Mouse (Mus musculus) MEL (cell line): ENCODE results near the gene Edar. TPM values are rescaled to one million over a fixed set of nuclear protein-coding genes. Genes with fewer than 3 reads are reported as not detected.

Source experiments
- DNase-seq: peaks from one replicate; pipeline ENCODE4 v3.0.0; 2011; ENCODE audit warnings: low read depth, low spot score
- H3K27ac ChIP-seq: 2 replicates; pipeline ENCODE4 v1.5.1; 2012; ENCODE audit warnings: low read depth, mild to moderate bottlenecking, control low read depth, low read length, moderate library complexity; ENCODE audit not compliant: control insufficient read depth
- H3K27me3 ChIP-seq, 2 experiments: fragments of 150-350 bp in 1 of 2; sonication (generic) in 1 of 2; 2 replicates each; pipeline ENCODE4 v1.6.1; 2012; ENCODE audit warnings: low read length in 2 of 2, mild to moderate bottlenecking in 2 of 2, improper control_type of control experiment in 1 of 2, moderate library complexity in 1 of 2; ENCODE audit not compliant: insufficient read depth in 2 of 2, control insufficient read depth in 1 of 2
- H3K36me3 ChIP-seq, 2 experiments: 2 replicates each; pipeline ENCODE4 v1.6.1; 2012 to 2014; ENCODE audit warnings: low read length in 2 of 2, improper control_type of control experiment in 1 of 2, inconsistent platforms in 1 of 2, mild to moderate bottlenecking in 1 of 2; ENCODE audit not compliant: insufficient read depth in 2 of 2, control insufficient read depth in 1 of 2
- H3K4me1 ChIP-seq, 2 experiments: fragments of 150-350 bp in 1 of 2; sonication (generic) in 1 of 2; 2 replicates each; pipeline ENCODE4 v1.6.1; 2012; ENCODE audit warnings: low read length in 2 of 2, improper control_type of control experiment in 1 of 2, mild to moderate bottlenecking in 1 of 2; ENCODE audit not compliant: insufficient read depth in 2 of 2, control insufficient read depth in 1 of 2
- H3K4me3 ChIP-seq, 2 experiments: fragments of 150-350 bp in 1 of 2; sonication (generic) in 1 of 2; 2 replicates each; pipeline ENCODE4 v1.5.1; 2012; ENCODE audit warnings: low read depth in 2 of 2, low read length in 2 of 2, mild to moderate bottlenecking in 2 of 2, moderate library complexity in 2 of 2, control low read depth in 1 of 2, improper control_type of control experiment in 1 of 2; ENCODE audit not compliant: control insufficient read depth in 1 of 2, insufficient read depth in 1 of 2
- H3K79me2 ChIP-seq: 2 replicates; pipeline ENCODE4 v1.6.1; 2012; ENCODE audit warnings: mild to moderate bottlenecking, low read length, moderate library complexity; ENCODE audit not compliant: control insufficient read depth, poor library complexity, insufficient read depth
- H3K9ac ChIP-seq: 2 replicates; pipeline ENCODE4 v1.6.1; 2012; ENCODE audit warnings: low read depth, mild to moderate bottlenecking, control low read depth, low read length, moderate library complexity; ENCODE audit not compliant: control insufficient read depth, poor library complexity, severe bottlenecking
- H3K9me3 ChIP-seq: fragments of 150-350 bp; sonication (generic); replicated peaks from 2 replicates; pipeline ENCODE4 v1.6.1; 2012; ENCODE audit warnings: mild to moderate bottlenecking, low read length, improper control_type of control experiment, moderate library complexity; ENCODE audit not compliant: insufficient read depth
- BHLHE40 ChIP-seq: IDR thresholded peaks from 2 replicates; pipeline ENCODE4 v1.6.1; 2012; ENCODE audit warnings: low read depth, mild to moderate bottlenecking, inconsistent platforms, low read length, improper control_type of control experiment, borderline replicate concordance
- CHD1 ChIP-seq: IDR thresholded peaks from 2 replicates; pipeline ENCODE4 v1.6.1; 2012; ENCODE audit warnings: low read depth, mild to moderate bottlenecking, inconsistent platforms, low read length, improper control_type of control experiment
- CHD2 ChIP-seq: IDR thresholded peaks from 2 replicates; pipeline ENCODE4 v1.6.1; 2011; ENCODE audit warnings: low read length, improper control_type of control experiment
- CTCF ChIP-seq, 3 experiments: IDR thresholded peaks in 2 of 3; conservative IDR thresholded peaks in 1 of 3; 2 replicates each; pipeline ENCODE4 v1.5.1; 2011 to 2012; ENCODE audit warnings: low read length in 3 of 3, low read depth in 2 of 3, mild to moderate bottlenecking in 2 of 3, improper control_type of control experiment in 1 of 3, inconsistent platforms in 1 of 3, mixed read lengths in 1 of 3, moderate library complexity in 1 of 3; ENCODE audit not compliant: control insufficient read depth in 1 of 3, insufficient read depth in 1 of 3, poor library complexity in 1 of 3, severe bottlenecking in 1 of 3
- EP300 ChIP-seq, 2 experiments: IDR thresholded peaks; 2 replicates each; pipeline ENCODE4 v1.6.1; 2011; ENCODE audit warnings: improper control_type of control experiment in 2 of 2, low read length in 2 of 2, low read depth in 1 of 2, mild to moderate bottlenecking in 1 of 2
- HCFC1 ChIP-seq: IDR thresholded peaks from 2 replicates; pipeline ENCODE4 v1.6.1; 2012; ENCODE audit warnings: low read depth, mild to moderate bottlenecking, inconsistent platforms, low read length, improper control_type of control experiment, moderate library complexity
- KAT2A ChIP-seq: conservative IDR thresholded peaks from 2 replicates; pipeline ENCODE4 v1.6.1; 2012; ENCODE audit warnings: low read depth, low read length, improper control_type of control experiment, inconsistent platforms
- MAX ChIP-seq: IDR thresholded peaks from 2 replicates; pipeline ENCODE4 v1.6.1; 2011; ENCODE audit warnings: low read length, improper control_type of control experiment
- MEF2A ChIP-seq: IDR thresholded peaks from 2 replicates; pipeline ENCODE4 v1.6.1; 2014; ENCODE audit warnings: low read depth, mild to moderate bottlenecking, inconsistent platforms, low read length, improper control_type of control experiment; ENCODE audit not compliant: poor library complexity, insufficient replicate concordance, severe bottlenecking; ENCODE audit errors: extremely low read depth
- MXI1 ChIP-seq: IDR thresholded peaks from 2 replicates; pipeline ENCODE4 v1.6.1; 2011; ENCODE audit warnings: mild to moderate bottlenecking, low read depth, low read length, improper control_type of control experiment
- MYB ChIP-seq: IDR thresholded peaks from 2 replicates; pipeline ENCODE4 v1.6.1; 2011; ENCODE audit warnings: mild to moderate bottlenecking, low read depth, low read length, improper control_type of control experiment
- POLR2AphosphoS2 ChIP-seq: IDR thresholded peaks from 2 replicates; pipeline ENCODE4 v1.6.1; 2011; ENCODE audit warnings: low read length, improper control_type of control experiment
- POLR2AphosphoS5 ChIP-seq: IDR thresholded peaks from 2 replicates; pipeline ENCODE4 v1.6.1; 2012; ENCODE audit warnings: low read depth, borderline replicate concordance, mild to moderate bottlenecking, inconsistent platforms, low read length, moderate library complexity, mixed read lengths
- RCOR1 ChIP-seq: IDR thresholded peaks from 2 replicates; pipeline ENCODE4 v1.6.1; 2012; ENCODE audit warnings: low read depth, mild to moderate bottlenecking, inconsistent platforms, low read length, improper control_type of control experiment
- SIN3A ChIP-seq: IDR thresholded peaks from 2 replicates; pipeline ENCODE4 v1.6.1; 2012; ENCODE audit warnings: low read length, improper control_type of control experiment, inconsistent platforms
- TAL1 ChIP-seq: IDR thresholded peaks from 2 replicates; pipeline ENCODE4 v1.6.1; 2012; ENCODE audit warnings: mild to moderate bottlenecking, inconsistent platforms, low read length, moderate library complexity, mixed read lengths
- TCF12 ChIP-seq: IDR thresholded peaks from 2 replicates; pipeline ENCODE4 v1.6.1; 2014; ENCODE audit warnings: low read depth, mild to moderate bottlenecking, inconsistent platforms, low read length, improper control_type of control experiment, moderate library complexity
- UBTF ChIP-seq: IDR thresholded peaks from 2 replicates; pipeline ENCODE4 v1.6.1; 2012; ENCODE audit warnings: low read depth, mild to moderate bottlenecking, inconsistent platforms, low read length, improper control_type of control experiment, moderate library complexity, borderline replicate concordance; ENCODE audit not compliant: insufficient read depth
- USF1 ChIP-seq: IDR thresholded peaks from 2 replicates; pipeline ENCODE4 v1.6.1; 2014; ENCODE audit warnings: low read depth, mild to moderate bottlenecking, inconsistent platforms, low read length, improper control_type of control experiment, moderate library complexity
- ZC3H11A ChIP-seq: IDR thresholded peaks from 2 replicates; pipeline ENCODE4 v1.6.1; 2012; ENCODE audit warnings: low read depth, mild to moderate bottlenecking, inconsistent platforms, low read length, improper control_type of control experiment
- ZKSCAN1 ChIP-seq: IDR thresholded peaks from 2 replicates; pipeline ENCODE4 v1.6.1; 2012; ENCODE audit warnings: low read depth, mild to moderate bottlenecking, inconsistent platforms, low read length, improper control_type of control experiment, moderate library complexity
- ZMIZ1 ChIP-seq: IDR thresholded peaks from 2 replicates; pipeline ENCODE4 v1.6.1; 2012; ENCODE audit warnings: low read depth, mild to moderate bottlenecking, inconsistent platforms, low read length, improper control_type of control experiment, moderate library complexity
- ZNF384 ChIP-seq: IDR thresholded peaks from 2 replicates; pipeline ENCODE4 v1.6.1; 2012; ENCODE audit warnings: low read depth, mild to moderate bottlenecking, inconsistent platforms, low read length, improper control_type of control experiment
- polyA plus RNA-seq, 2 experiments: library from polyadenylated mRNA; stranded (reverse) in 1 of 2; unstranded in 1 of 2; fragments of >175 nt in 1 of 2; fragments of >200 nt in 1 of 2; gene quantifications; 2 replicates each; pipeline versions ENCODE4 v1.2.1 to v1.2.4; 2012; ENCODE audit warnings: low replicate concordance in 2 of 2, low read depth in 1 of 2; ENCODE audit not compliant: insufficient read length in 2 of 2, insufficient read depth in 1 of 2, missing spikeins in 1 of 2
- total RNA-seq: library from RNA; depleted of rRNA; stranded (reverse); fragments of 300-350 nt; gene quantifications from 2 replicates; pipeline ENCODE4 v1.2.3, GENCODE M21; 2012

The Edar gene
- total and polyA plus RNA-seq, 3 experiments, result not detected

GRCm38 (mm10) chr10:58604779-58605178 lies 70.7 kb downstream of the Edar start:
- DNase-seq, result no peak
- H3K4me1 ChIP-seq, result no peaks in the 10 kb centered on the region
- no peaks in the 10 kb centered on the region for H3K27me3 ChIP-seq
- H3K36me3 ChIP-seq, result no peaks in the 10 kb centered on the region
- no peak overlapping the region for H3K9ac ChIP-seq
- no peaks in the 10 kb centered on the region for H3K9me3 ChIP-seq
- TF ChIP-seq SIN3A (no peak), MAX (no peak), MXI1 (no peak), BHLHE40 (no peak), ZC3H11A (no peak), CHD1 (no peak), POLR2AphosphoS2 (no peak), RCOR1 (no peak), HCFC1 (no peak), UBTF (no peak), USF1 (no peak), MYB (no peak), ZKSCAN1 (no peak), ZMIZ1 (no peak), TCF12 (no peak)
- no peak overlapping the region for H3K4me3 ChIP-seq
- no peaks in the 10 kb centered on the region for H3K79me2 ChIP-seq
- H3K27ac ChIP-seq, result no peak overlapping the region

- Histone ChIP-seq H3K27ac (no peak overlapping the region), H3K4me3 (no peak overlapping the region), H3K9ac (no peak overlapping the region)
- no peak for DNase-seq
- TF ChIP-seq CHD1, result no peak
- no peak for TF ChIP-seq KAT2A
- TF ChIP-seq MEF2A, result no peak
- TF ChIP-seq POLR2AphosphoS5, result no peak
- TF ChIP-seq CTCF (IDR thresholded peaks at IDR 0.05 in 2 of 3, conservative IDR thresholded peaks at IDR 0.05 in 1 of 3; ENCODE audit: control insufficient read depth in 1 of 3, insufficient read depth in 1 of 3, low read depth in 2 of 3, low read length in 3 of 3, poor library complexity in 1 of 3, severe bottlenecking in 1 of 3), result no peak
- no peak for TF ChIP-seq SIN3A
- no peak for TF ChIP-seq CHD2
- no peak for TF ChIP-seq MAX
- no peak for TF ChIP-seq EP300 (IDR thresholded peaks at IDR 0.05; ENCODE audit: low read depth in 1 of 2, low read length in 2 of 2)
- no peak for TF ChIP-seq ZKSCAN1
- no peak for TF ChIP-seq ZNF384
- TF ChIP-seq POLR2AphosphoS2, result no peak
- no peak for TF ChIP-seq ZC3H11A
- no peak for TF ChIP-seq TAL1
- TF ChIP-seq RCOR1, result no peak
- TF ChIP-seq, all 39 proteins: peak for 0
- no peaks in the 10 kb centered on the region for H3K36me3 ChIP-seq
- no peaks in the 10 kb centered on the region for H3K9me3 ChIP-seq
- no peaks in the 10 kb centered on the region for H3K79me2 ChIP-seq
- H3K4me1 ChIP-seq, result no peaks in the 10 kb centered on the region
- H3K27me3 ChIP-seq, result no peaks in the 10 kb centered on the region
These were observed 73.5 kb downstream of the Edar start for GRCm38 (mm10) chr10:58601946-58602345.
